Mouse (Mus musculus): ENCODE results near the gene Cpt1b. TPM values are rescaled to one million over a fixed set of nuclear protein-coding genes. Genes with fewer than 3 reads are reported as not detected.

The Cpt1b gene
- total RNA-seq, 1 experiment: 2.7 TPM

DNA sequence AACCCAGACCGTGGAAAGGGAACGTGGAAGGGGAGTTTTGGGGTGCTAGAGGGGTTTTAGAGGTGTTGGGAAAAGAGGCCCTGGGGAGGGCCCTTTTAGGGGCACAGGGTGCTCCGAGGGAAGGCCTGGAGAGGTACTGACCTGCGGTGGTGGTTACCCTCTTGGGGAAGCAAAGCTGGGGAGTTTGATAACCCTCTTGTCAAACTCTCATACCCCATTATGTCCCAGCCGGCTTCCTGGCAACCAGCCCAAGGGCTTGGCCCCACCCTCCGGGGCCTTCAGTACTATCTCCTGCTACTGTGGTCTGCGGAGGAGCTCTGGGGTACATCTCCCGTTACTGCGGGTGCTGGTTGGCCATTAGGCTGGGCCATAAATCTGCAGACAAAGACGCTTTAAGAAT is 46.2 kb downstream of the Cpt1b start:
- no peaks in the 10 kb centered on the region for H3K36me3 ChIP-seq (ENCODE audit: control insufficient read depth, insufficient read depth, low read length, poor library complexity, severe bottlenecking)
- H3K9me3 ChIP-seq (ENCODE audit: control insufficient read depth, insufficient read depth, low read depth, low read length): no peaks in the 10 kb centered on the region
- peak overlapping the region; percentile 60; the same call in 1 of the 2 replicates for H3K9ac ChIP-seq (ENCODE audit: insufficient read depth, low read depth, low read length, poor library complexity, severe bottlenecking)
- H3K4me3 ChIP-seq (ENCODE audit: insufficient read depth in 1 of 2, low read depth in 1 of 2, low read length in 2 of 2, poor library complexity in 1 of 2, severe bottlenecking in 1 of 2): peak overlapping the region; percentile 55 to 63
- in situ Hi-C loops (cut with MboI; ENCODE audit: low sequenced_read_pairs in 2 of 2, unreplicated experiment in 2 of 2): no loop called here
- peaks cover 2 to 21% of the 10 kb centered on the region in 2 experiments; a peak in 2 of 4 replicates for H3K4me1 ChIP-seq (ENCODE audit: control insufficient read depth in 2 of 2, insufficient read depth in 2 of 2, low read length in 2 of 2, poor library complexity in 1 of 2)
- H3K27ac ChIP-seq (ENCODE audit: insufficient read depth, low read depth, low read length, poor library complexity, severe bottlenecking): no peak overlapping the region
- no peak for DNase-seq (ENCODE audit: low read depth, low spot score)
- TF ChIP-seq ZC3H11A (IDR thresholded peaks at IDR 0.05; ENCODE audit: borderline replicate concordance, low read depth, low read length) (no peak), MAFK (IDR thresholded peaks at IDR 0.05; ENCODE audit: insufficient read depth, low read depth, low read length) (no peak), CHD2 (IDR thresholded peaks at IDR 0.05; ENCODE audit: low read depth, low read length) (no peak), ZNF384 (IDR thresholded peaks at IDR 0.05; ENCODE audit: low read depth, low read length) (no peak), HCFC1 (IDR thresholded peaks at IDR 0.05; ENCODE audit: borderline replicate concordance, insufficient read depth, low read length) (no peak)

GRCm38 (mm10) chr15:89378831-89379401 is 46.7 kb downstream of the Cpt1b start, which contains the start of gene Odf3b:
Gene Odf3b (minus strand): TSS chr15:89379282.
- Histone ChIP-seq H3K9ac (ENCODE audit: insufficient read depth, low read depth, low read length, poor library complexity, severe bottlenecking) (peak within 1 kb of the TSS; percentile 60), H3K27ac (ENCODE audit: insufficient read depth, low read depth, low read length, poor library complexity, severe bottlenecking) (no peak within 1 kb of the TSS), H3K4me3 (ENCODE audit: insufficient read depth in 1 of 2, low read depth in 1 of 2, low read length in 2 of 2, poor library complexity in 1 of 2, severe bottlenecking in 1 of 2) (peak within 1 kb of the TSS; percentile 55 to 63), H3K9me3 (ENCODE audit: control insufficient read depth, insufficient read depth, low read depth, low read length) (no peaks in the 10 kb centered on the region), H3K4me1 (ENCODE audit: control insufficient read depth in 2 of 2, insufficient read depth in 2 of 2, low read length in 2 of 2, poor library complexity in 1 of 2) (peaks cover 2 to 21% of the 10 kb centered on the region in 2 experiments; a peak in 2 of 4 replicates), H3K36me3 (ENCODE audit: control insufficient read depth, insufficient read depth, low read length, poor library complexity, severe bottlenecking) (no peaks in the 10 kb centered on the region)
- TF ChIP-seq HCFC1 (IDR thresholded peaks at IDR 0.05; ENCODE audit: borderline replicate concordance, insufficient read depth, low read length) (no peak), MAFK (IDR thresholded peaks at IDR 0.05; ENCODE audit: insufficient read depth, low read depth, low read length) (no peak), CHD2 (IDR thresholded peaks at IDR 0.05; ENCODE audit: low read depth, low read length) (no peak)
- no peak for DNase-seq (ENCODE audit: low read depth, low spot score)
- in situ Hi-C loops (cut with MboI; ENCODE audit: low sequenced_read_pairs in 2 of 2, unreplicated experiment in 2 of 2): no loop called here

DNA sequence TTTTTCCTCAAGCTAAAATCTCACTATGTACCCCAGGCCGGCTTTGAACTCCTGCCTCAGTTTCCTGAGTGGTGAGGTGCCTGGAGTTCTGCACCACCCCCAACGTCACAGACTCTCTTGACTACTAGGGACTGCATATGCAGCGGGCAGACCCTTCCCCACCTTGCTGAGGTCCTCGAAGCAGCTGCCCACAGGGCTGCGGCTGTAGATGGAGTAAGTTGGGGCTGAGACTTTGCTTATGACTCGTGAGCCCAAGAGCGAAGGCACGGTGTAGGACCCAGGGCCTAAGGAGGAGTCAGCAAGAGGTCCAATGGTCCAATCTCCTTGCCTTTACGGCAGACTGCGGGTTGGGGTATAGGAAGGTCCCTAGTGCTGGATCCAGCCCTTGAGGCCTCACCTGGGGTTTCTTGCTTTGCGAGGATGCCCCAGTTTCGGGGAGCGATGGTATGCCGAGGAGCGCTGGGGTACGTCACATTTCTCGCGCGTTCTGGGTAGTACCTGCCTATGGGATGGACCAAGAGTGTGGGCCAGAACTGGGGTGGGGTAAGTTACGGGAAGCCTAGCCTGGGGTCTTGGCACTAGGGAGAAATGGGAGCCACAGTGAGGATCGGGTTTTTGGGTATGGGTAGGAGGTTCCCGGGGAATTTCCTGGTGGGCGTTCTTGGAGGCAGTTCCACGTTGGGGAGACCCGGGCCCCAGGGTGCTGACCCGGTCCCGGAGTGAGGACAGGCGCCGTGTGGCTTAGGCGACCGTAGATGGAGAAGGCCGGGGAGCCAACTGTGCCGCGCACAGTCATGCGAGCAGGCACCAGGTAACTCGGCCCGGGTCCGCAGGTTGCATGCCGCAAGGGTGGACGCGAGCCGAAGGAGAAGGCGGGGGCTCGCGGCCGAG is 47.5 kb downstream of the Cpt1b start:
- no peak for TF ChIP-seq CHD2 (IDR thresholded peaks at IDR 0.05; ENCODE audit: low read depth, low read length)
- TF ChIP-seq ZNF384 (IDR thresholded peaks at IDR 0.05; ENCODE audit: low read depth, low read length): no peak
- no peak for TF ChIP-seq MAFK (IDR thresholded peaks at IDR 0.05; ENCODE audit: insufficient read depth, low read depth, low read length)
- no peak for TF ChIP-seq HCFC1 (IDR thresholded peaks at IDR 0.05; ENCODE audit: borderline replicate concordance, insufficient read depth, low read length)
- no peak for TF ChIP-seq ZC3H11A (IDR thresholded peaks at IDR 0.05; ENCODE audit: borderline replicate concordance, low read depth, low read length)
- DNase-seq (ENCODE audit: low read depth, low spot score): no peak
- H3K4me3 ChIP-seq (ENCODE audit: insufficient read depth in 1 of 2, low read depth in 1 of 2, low read length in 2 of 2, poor library complexity in 1 of 2, severe bottlenecking in 1 of 2): peak overlapping the region; percentile 55 to 63
- H3K36me3 ChIP-seq (ENCODE audit: control insufficient read depth, insufficient read depth, low read length, poor library complexity, severe bottlenecking): no peaks in the 10 kb centered on the region
- no peak overlapping the region for H3K27ac ChIP-seq (ENCODE audit: insufficient read depth, low read depth, low read length, poor library complexity, severe bottlenecking)
- in situ Hi-C loops (cut with MboI; ENCODE audit: low sequenced_read_pairs in 2 of 2, unreplicated experiment in 2 of 2): no loop called here
- H3K4me1 ChIP-seq (ENCODE audit: control insufficient read depth in 2 of 2, insufficient read depth in 2 of 2, low read length in 2 of 2, poor library complexity in 1 of 2): peaks cover 2 to 21% of the 10 kb centered on the region in 2 experiments; a peak in 2 of 4 replicates
- H3K9me3 ChIP-seq (ENCODE audit: control insufficient read depth, insufficient read depth, low read depth, low read length): no peaks in the 10 kb centered on the region
- H3K9ac ChIP-seq (ENCODE audit: insufficient read depth, low read depth, low read length, poor library complexity, severe bottlenecking): peak overlapping the region; percentile 60

GRCm38 (mm10) chr15:89377362-89377761 is 48.3 kb downstream of the Cpt1b start:
- TF ChIP-seq MAFK (IDR thresholded peaks at IDR 0.05; ENCODE audit: insufficient read depth, low read depth, low read length) (no peak), ZNF384 (IDR thresholded peaks at IDR 0.05; ENCODE audit: low read depth, low read length) (no peak)
- no peak for DNase-seq (ENCODE audit: low read depth, low spot score)

More at GRCm38 (mm10) chr15:89377362-89377761, 48.3 kb downstream of the Cpt1b start:
- peak overlapping the region in 1 of 2 experiments; percentile 9; a peak in 1 of 4 replicates for H3K4me3 ChIP-seq (ENCODE audit: insufficient read depth in 1 of 2, low read depth in 1 of 2, low read length in 2 of 2, poor library complexity in 1 of 2, severe bottlenecking in 1 of 2)
- no peak overlapping the region for H3K9ac ChIP-seq (ENCODE audit: insufficient read depth, low read depth, low read length, poor library complexity, severe bottlenecking)
- in situ Hi-C loops (cut with MboI; ENCODE audit: low sequenced_read_pairs in 2 of 2, unreplicated experiment in 2 of 2): no loop called here
- peaks cover 4 to 21% of the 10 kb centered on the region in 2 experiments; a peak in 3 of 4 replicates for H3K4me1 ChIP-seq (ENCODE audit: control insufficient read depth in 2 of 2, insufficient read depth in 2 of 2, low read length in 2 of 2, poor library complexity in 1 of 2)
- H3K36me3 ChIP-seq (ENCODE audit: control insufficient read depth, insufficient read depth, low read length, poor library complexity, severe bottlenecking): peaks cover 5% of the 10 kb centered on the region
- H3K9me3 ChIP-seq (ENCODE audit: control insufficient read depth, insufficient read depth, low read depth, low read length): no peaks in the 10 kb centered on the region
- no peak overlapping the region for H3K27ac ChIP-seq (ENCODE audit: insufficient read depth, low read depth, low read length, poor library complexity, severe bottlenecking)
